Mouse (Mus musculus) neural tube, embryonic 11.5 days (tissue): Measurements from ENCODE around the gene Nrbf2. TPM values are rescaled to one million over a fixed set of nuclear protein-coding genes. Genes with fewer than 3 reads are reported as not detected.

Source experiments
- ATAC-seq: fragments of 200-750 bp; cut with Nextera tagmentation; 2 replicates; pipeline ENCODE4 v1.8.0; 2017; ENCODE audit warnings: moderate number of reproducible peaks, mild to moderate bottlenecking, moderate TSS enrichment, moderate library complexity; ENCODE audit not compliant: insufficient read depth, low FRiP score, low TSS enrichment
- DNase-seq: peaks from one replicate; pipeline ENCODE4 v3.0.0-alpha.2; 2015; ENCODE audit warnings: low spot score
- H3K27ac ChIP-seq: fragments of 300-500 bp; sonication (generic); 2 replicates; pipeline ENCODE4 v1.5.1; 2014; ENCODE audit warnings: low read depth, mild to moderate bottlenecking, low read length
- H3K27me3 ChIP-seq: fragments of 300-500 bp; sonication (generic); 2 replicates; pipeline ENCODE4 v1.6.1; 2014; ENCODE audit warnings: mild to moderate bottlenecking, low read length, mixed read lengths; ENCODE audit not compliant: control insufficient read depth, insufficient read depth
- H3K36me3 ChIP-seq: fragments of 300-500 bp; sonication (generic); 2 replicates; pipeline ENCODE4 v1.6.1; 2014; ENCODE audit warnings: mild to moderate bottlenecking, low read length, moderate library complexity, mixed read lengths; ENCODE audit not compliant: control insufficient read depth, insufficient read depth
- H3K4me1 ChIP-seq: fragments of 300-500 bp; sonication (generic); 2 replicates; pipeline ENCODE4 v1.6.1; 2014; ENCODE audit warnings: low read length, mixed read lengths; ENCODE audit not compliant: control insufficient read depth, insufficient read depth
- H3K4me2 ChIP-seq: fragments of 300-500 bp; sonication (generic); 2 replicates; pipeline ENCODE4 v1.6.1; 2014; ENCODE audit warnings: low read depth, mild to moderate bottlenecking, moderate library complexity
- H3K4me3 ChIP-seq: fragments of 300-500 bp; sonication (generic); 2 replicates; pipeline ENCODE4 v1.5.1; 2014; ENCODE audit warnings: low read depth, low read length
- H3K9ac ChIP-seq: fragments of 300-500 bp; sonication (generic); 2 replicates; pipeline ENCODE4 v1.6.1; 2014; ENCODE audit warnings: mild to moderate bottlenecking, low read length
- H3K9me3 ChIP-seq: fragments of 300-500 bp; sonication (generic); 2 replicates; pipeline ENCODE4 v1.6.1; 2016; ENCODE audit warnings: low read length; ENCODE audit not compliant: control insufficient read depth
- WGBS: fragments of 180-500 bp; shearing (Covaris S2); extraction: QIAGEN DNeasy Blood & Tissue Kit; methylation state at CpG from one replicate; pipeline ENCODE4 v1.1.7; 2014; 5-methylcytosine and 5-hydroxymethylcytosine counted together
- polyA plus RNA-seq: library from polyadenylated mRNA; unstranded; fragments of >200 nt; fragmentation: Nextera tagmentation; extraction: Ambion mirVana; gene quantifications from 2 replicates; pipeline ENCODE4 v1.2.1, GENCODE M21; 2014

Nrbf2 gene
- polyA plus RNA-seq, 1 experiment from 2014 or later, result 44.4 TPM

GRCm38 (mm10) chr10:67298856-67299255 is 13.8 kb upstream of the Nrbf2 start:
- H3K9me3 ChIP-seq, result no peaks in the 10 kb centered on the region
- ATAC-seq (no peak), DNase-seq (no peak)
- H3K4me2 ChIP-seq, result no peak overlapping the region
- no peak overlapping the region for H3K4me3 ChIP-seq
- WGBS, result 57% methylated on average over 5 of the region's 5 CpGs
- no peaks in the 10 kb centered on the region for H3K36me3 ChIP-seq
- H3K9ac ChIP-seq, result no peak overlapping the region
- no peaks in the 10 kb centered on the region for H3K27me3 ChIP-seq
- H3K4me1 ChIP-seq, result no peaks in the 10 kb centered on the region
- no peak overlapping the region for H3K27ac ChIP-seq

GRCm38 (mm10) chr10:67297175-67297855 is 12.2 kb upstream of the Nrbf2 start:
- Histone ChIP-seq H3K4me2 (no peak overlapping the region), H3K9me3 (no peaks in the 10 kb centered on the region), H3K36me3 (no peaks in the 10 kb centered on the region), H3K27ac (no peak overlapping the region), H3K27me3 (no peaks in the 10 kb centered on the region), H3K9ac (no peak overlapping the region), H3K4me3 (no peak overlapping the region), H3K4me1 (no peaks in the 10 kb centered on the region)
- no peak for DNase-seq
- no peak for ATAC-seq
- WGBS, result 92% methylated on average over 17 of the region's 17 CpGs

- WGBS, result 80% methylated on average over 8 of the region's 8 CpGs
- Histone ChIP-seq H3K9me3 (no peaks in the 10 kb centered on the region), H3K27ac (no peak overlapping the region), H3K4me3 (no peak overlapping the region), H3K4me1 (no peaks in the 10 kb centered on the region), H3K4me2 (no peak overlapping the region), H3K27me3 (no peaks in the 10 kb centered on the region), H3K9ac (no peak overlapping the region), H3K36me3 (no peaks in the 10 kb centered on the region)
- ATAC-seq (no peak), DNase-seq (no peak)
Observed at GRCm38 (mm10) chr10:67296482-67297152, 11.5 kb upstream of the Nrbf2 start.

GRCm38 (mm10) chr10:67295938-67296466 is 10.9 kb upstream of the Nrbf2 start:
- 75% methylated on average over 7 of the region's 7 CpGs for WGBS
- Histone ChIP-seq H3K4me3 (no peak overlapping the region), H3K36me3 (no peaks in the 10 kb centered on the region), H3K9me3 (no peaks in the 10 kb centered on the region), H3K27me3 (no peaks in the 10 kb centered on the region), H3K27ac (no peak overlapping the region), H3K9ac (no peak overlapping the region), H3K4me2 (no peak overlapping the region), H3K4me1 (no peaks in the 10 kb centered on the region)
- DNase-seq (no peak), ATAC-seq (no peak)

GRCm38 (mm10) chr10:67295331-67295730 is 10.2 kb upstream of the Nrbf2 start:
- Histone ChIP-seq H3K4me3 (no peak overlapping the region), H3K9ac (no peak overlapping the region), H3K27ac (no peak overlapping the region), H3K4me1 (no peaks in the 10 kb centered on the region), H3K36me3 (no peaks in the 10 kb centered on the region), H3K27me3 (no peaks in the 10 kb centered on the region), H3K9me3 (no peaks in the 10 kb centered on the region), H3K4me2 (no peak overlapping the region)
- no peak for DNase-seq
- 66% methylated on average over 5 of the region's 5 CpGs for WGBS
- ATAC-seq, result no peak

GRCm38 (mm10) chr10:67291087-67291486 is 6.0 kb upstream of the Nrbf2 start:
- WGBS, result 67% methylated on average over 8 of the region's 8 CpGs
- Histone ChIP-seq H3K9me3 (no peaks in the 10 kb centered on the region), H3K27me3 (no peaks in the 10 kb centered on the region), H3K27ac (no peak overlapping the region), H3K36me3 (no peaks in the 10 kb centered on the region), H3K4me1 (no peaks in the 10 kb centered on the region), H3K4me3 (no peak overlapping the region), H3K9ac (no peak overlapping the region), H3K4me2 (no peak overlapping the region)
- DNase-seq (no peak), ATAC-seq (no peak)

- Histone ChIP-seq H3K27me3 (no peaks in the 10 kb centered on the region), H3K9me3 (no peaks in the 10 kb centered on the region), H3K27ac (no peak overlapping the region), H3K4me2 (no peak overlapping the region), H3K9ac (no peak overlapping the region), H3K36me3 (no peaks in the 10 kb centered on the region), H3K4me3 (no peak overlapping the region), H3K4me1 (peaks cover 1% of the 10 kb centered on the region)
- ATAC-seq (no peak), DNase-seq (no peak)
- 79% methylated on average over 4 of the region's 4 CpGs for WGBS
Observed at GRCm38 (mm10) chr10:67290622-67291021, 5.5 kb upstream of the Nrbf2 start.

- no peak overlapping the region for H3K27ac ChIP-seq
- ATAC-seq (no peak), DNase-seq (no peak)
- H3K9me3 ChIP-seq, result no peaks in the 10 kb centered on the region
- H3K4me3 ChIP-seq, result no peak overlapping the region
- no peak overlapping the region for H3K4me2 ChIP-seq
- H3K4me1 ChIP-seq, result peaks cover 9% of the 10 kb centered on the region
- H3K36me3 ChIP-seq, result no peaks in the 10 kb centered on the region
- no peak overlapping the region for H3K9ac ChIP-seq
- WGBS, result 73% methylated on average over 3 of the region's 3 CpGs
- H3K27me3 ChIP-seq, result no peaks in the 10 kb centered on the region
Observed at GRCm38 (mm10) chr10:67287877-67288276, 2.8 kb upstream of the Nrbf2 start.

- DNase-seq (peak; percentile 36), ATAC-seq (no peak; the same call in 1 of the 2 replicates)
- under 1% methylated on average over 27 of the region's 41 CpGs for WGBS
- Histone ChIP-seq H3K4me3 (peak overlapping the region; percentile 95), H3K9me3 (no peaks in the 10 kb centered on the region), H3K9ac (peak overlapping the region; percentile 87), H3K27ac (peak overlapping the region; percentile 53; the same call in 1 of the 2 replicates), H3K4me2 (peak overlapping the region; percentile 78), H3K36me3 (no peaks in the 10 kb centered on the region), H3K4me1 (peaks cover 9% of the 10 kb centered on the region), H3K27me3 (no peaks in the 10 kb centered on the region)
Observed at GRCm38 (mm10) chr10:67284761-67285175, 337 bp downstream of the Nrbf2 start.
